Mouse (Mus musculus) testis, adult 2 months (tissue): ENCODE results near the gene Scube1.

Source experiments
- CTCF ChIP-seq: fragments of 200-500 bp; IDR thresholded peaks from 2 replicates; pipeline ENCODE4 v1.5.1; 2012; ENCODE audit warnings: low read depth, mild to moderate bottlenecking, inconsistent platforms, low read length, moderate library complexity; ENCODE audit not compliant: control insufficient read depth, insufficient read depth, insufficient replicate concordance
- POLR2A ChIP-seq: fragments of 200-500 bp; IDR thresholded peaks from 2 replicates; pipeline ENCODE4 v1.6.1; 2012; ENCODE audit warnings: low read depth, mild to moderate bottlenecking, inconsistent platforms, low read length, moderate library complexity; ENCODE audit not compliant: control insufficient read depth

- TF ChIP-seq CTCF (no peak), POLR2A (no peak)
These were observed 122.3 kb downstream of the Scube1 start for GRCm38 (mm10) chr15:83602372-83603045.
